Mouse (Mus musculus): ENCODE results near the gene Rangrf.
"Not testable (repeated sequence)": the region's sequence is repeated elsewhere in the genome, so short reads cannot be mapped to it uniquely, and the experiment has no call there.

Rangrf gene

GRCm38 (mm10) chr11:68979320-68979733 is 4.3 kb upstream of the Rangrf start:
- no peak for DNase-seq (ENCODE audit: low read depth, low spot score)

DNA sequence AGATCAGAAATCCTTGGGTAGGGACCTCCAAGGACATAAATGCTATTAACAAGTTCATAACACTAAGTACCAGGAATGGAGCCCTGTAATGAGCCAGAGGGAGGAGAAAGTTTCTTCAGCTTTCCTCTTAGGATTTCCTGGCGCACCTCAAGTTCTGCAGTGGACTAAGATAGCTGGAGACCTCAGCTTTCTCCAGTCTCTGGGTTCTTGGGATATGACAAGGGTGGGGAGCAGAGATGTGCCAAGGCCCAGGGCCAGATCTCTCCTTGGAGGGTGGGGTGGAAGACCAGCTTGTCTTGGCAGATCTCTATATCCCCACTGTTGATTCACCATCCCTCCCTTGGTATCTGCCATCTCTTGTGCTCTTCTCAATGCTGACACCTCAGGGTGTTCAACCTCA is 616 bp upstream of the Rangrf start:
- no peak for DNase-seq (ENCODE audit: low read depth, low spot score)

GRCm38 (mm10) chr11:68974059-68974450 is 930 bp downstream of the Rangrf start:
- no peak for DNase-seq (ENCODE audit: low read depth, low spot score)

GRCm38 (mm10) chr11:68973250-68974058 is 1.5 kb downstream of the Rangrf start:
- peak; percentile 88 for DNase-seq (ENCODE audit: low read depth, low spot score)

DNA sequence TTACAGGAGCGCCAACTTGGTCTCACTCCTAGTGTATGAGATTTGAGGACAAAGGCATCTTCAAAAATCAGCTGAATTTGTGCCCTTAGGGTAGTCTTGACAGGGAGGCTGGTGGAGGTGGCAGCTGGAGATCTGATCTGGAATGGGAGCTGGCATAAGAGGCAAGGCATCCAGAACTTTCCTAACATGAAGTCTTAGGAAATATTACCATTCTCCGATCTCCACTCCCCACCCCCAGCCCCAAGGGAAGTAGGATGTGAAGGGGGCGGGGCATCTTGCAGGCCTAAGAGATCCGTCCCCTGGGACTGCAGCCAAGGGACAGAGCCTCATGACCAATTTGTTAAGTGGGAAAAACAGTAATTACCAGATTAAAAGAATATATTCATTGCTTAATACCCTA is 4.8 kb downstream of the Rangrf start:
- no peak for DNase-seq (ENCODE audit: low read depth, low spot score)

- DNase-seq (ENCODE audit: low read depth, low spot score) = no peak
Measured at GRCm38 (mm10) chr11:68968752-68969151, 6.2 kb downstream of the Rangrf start.

- peak; percentile 91 for DNase-seq (ENCODE audit: low read depth, low spot score)
Measured at GRCm38 (mm10) chr11:68967337-68968282, 7.4 kb downstream of the Rangrf start, which contains the start of gene Slc25a35. Slc25a35 (plus strand) TSS chr11:68968131.

DNA sequence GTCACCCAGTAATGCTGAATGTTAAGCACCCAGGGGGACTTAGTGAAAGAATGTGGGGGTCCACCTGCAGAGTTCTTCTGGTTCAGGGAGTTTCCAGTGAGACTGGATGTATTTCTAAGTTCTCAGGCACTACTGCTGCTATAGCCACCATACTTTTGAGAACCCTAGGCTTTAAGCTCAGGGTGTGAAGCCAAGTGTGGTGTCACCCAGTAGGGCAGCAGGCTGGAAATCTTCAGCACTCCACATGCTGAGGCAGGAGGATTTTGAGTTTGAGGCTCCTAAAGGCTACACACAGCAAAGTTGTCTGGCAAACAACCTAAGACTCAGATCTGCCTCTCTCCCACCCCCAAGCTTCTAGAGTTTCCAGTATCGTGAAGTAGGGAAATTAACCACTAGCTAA is 8.4 kb downstream of the Rangrf start:
- DNase-seq (ENCODE audit: low read depth, low spot score) = no peak

DNA sequence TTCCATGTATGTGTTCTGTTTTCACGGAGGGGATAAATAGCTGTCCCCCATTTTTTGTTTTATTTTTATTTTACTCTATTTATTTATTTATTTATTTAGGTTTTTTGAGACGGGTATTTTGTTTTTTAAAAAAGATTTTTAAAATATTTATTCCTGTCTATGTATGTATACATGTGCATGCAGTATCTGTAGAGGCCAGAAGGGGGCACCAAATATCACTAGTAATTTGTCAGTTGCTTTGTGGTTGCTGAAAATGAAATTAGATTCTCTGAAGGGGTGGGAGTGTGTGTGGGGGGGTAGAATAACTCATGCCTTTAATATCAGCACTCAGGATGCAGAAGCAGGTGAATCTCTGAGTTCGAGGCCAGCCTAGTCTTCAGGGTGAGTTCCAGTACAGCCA is 9.1 kb downstream of the Rangrf start:
- DNase-seq (ENCODE audit: low read depth, low spot score) = peak; percentile 68

GRCm38 (mm10) chr11:68965050-68965449 is 9.9 kb downstream of the Rangrf start:
- no peak for DNase-seq (ENCODE audit: low read depth, low spot score)

- DNase-seq (ENCODE audit: low read depth, low spot score) = no peak
Measured at GRCm38 (mm10) chr11:68963405-68963804, 11.6 kb downstream of the Rangrf start.

DNA sequence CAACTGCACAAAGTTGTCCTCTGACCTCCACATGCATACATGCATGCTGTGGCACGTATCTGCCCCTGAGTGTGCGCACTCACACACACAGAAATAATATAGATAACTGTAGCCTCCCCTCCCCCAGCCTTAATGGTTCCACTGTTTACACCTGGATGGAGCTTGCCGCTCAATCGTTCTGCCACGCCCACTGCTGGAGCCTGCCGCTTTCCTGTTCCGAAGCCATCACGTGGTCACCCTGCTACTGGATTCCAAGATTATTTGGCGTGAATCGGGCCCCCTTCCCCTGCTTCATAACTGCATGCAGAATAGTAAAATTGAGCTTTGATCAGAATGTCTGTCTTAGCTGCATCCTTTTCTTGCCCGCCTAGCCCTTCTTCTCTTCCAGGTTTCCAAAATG is 12.8 kb downstream of the Rangrf start:
- not testable (repeated sequence) for DNase-seq (ENCODE audit: low read depth, low spot score)

DNA sequence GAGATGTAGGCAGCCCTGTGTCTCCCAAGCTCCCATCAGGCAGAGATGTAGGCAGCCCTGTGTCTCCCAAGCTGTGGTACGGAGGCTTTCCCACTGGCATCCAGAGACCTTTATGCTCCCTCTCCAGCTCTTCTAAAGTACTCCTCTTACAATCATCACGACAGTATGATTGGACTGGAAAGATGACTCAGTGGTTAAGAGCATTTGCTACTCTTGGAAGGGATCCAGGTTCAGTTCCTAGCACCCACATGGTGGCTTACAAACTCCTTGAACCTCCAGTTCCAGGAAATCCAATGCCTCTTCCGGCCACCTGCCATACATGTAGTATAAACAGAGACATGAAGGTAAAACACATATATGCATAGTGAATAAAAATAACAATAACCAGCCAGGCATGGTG is 13.4 kb downstream of the Rangrf start:
- no peak for DNase-seq (ENCODE audit: low read depth, low spot score)

- no peak for DNase-seq (ENCODE audit: low read depth, low spot score)
Measured at GRCm38 (mm10) chr11:68957971-68958370, 17.0 kb downstream of the Rangrf start.

GRCm38 (mm10) chr11:68957308-68957707 is 17.7 kb downstream of the Rangrf start, which contains the start of gene Arhgef15:
Arhgef15 (minus strand) TSS chr11:68957480.
- no peak for DNase-seq (ENCODE audit: low read depth, low spot score)

GRCm38 (mm10) chr11:68956697-68957096 is 18.3 kb downstream of the Rangrf start:
- no peak for DNase-seq (ENCODE audit: low read depth, low spot score)

GRCm38 (mm10) chr11:68956107-68956506 is 18.9 kb downstream of the Rangrf start:
- no peak for DNase-seq (ENCODE audit: low read depth, low spot score)

GRCm38 (mm10) chr11:68955473-68955872 is 19.5 kb downstream of the Rangrf start:
- no peak for DNase-seq (ENCODE audit: low read depth, low spot score)

DNA sequence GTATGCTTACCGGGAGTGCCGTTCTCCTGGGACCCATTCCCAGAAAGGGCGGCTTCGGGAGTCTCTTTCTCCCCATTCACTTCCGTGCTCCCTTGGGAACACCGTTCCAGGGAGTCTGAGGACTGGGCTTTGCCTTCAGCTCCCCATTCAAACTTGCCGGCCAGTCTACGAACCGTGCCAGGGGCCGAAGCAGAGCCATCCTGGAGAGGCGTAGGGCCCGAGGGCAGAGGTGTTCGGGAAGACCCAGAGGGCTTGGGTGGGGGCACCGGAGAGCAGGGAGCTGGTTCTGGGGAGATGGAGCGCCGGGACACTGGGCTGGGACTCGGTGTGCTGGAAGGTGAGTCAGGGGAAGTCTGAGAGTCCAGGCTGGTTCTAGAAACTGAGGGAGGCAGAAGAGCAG is 20.6 kb downstream of the Rangrf start:
- no peak for DNase-seq (ENCODE audit: low read depth, low spot score)

DNA sequence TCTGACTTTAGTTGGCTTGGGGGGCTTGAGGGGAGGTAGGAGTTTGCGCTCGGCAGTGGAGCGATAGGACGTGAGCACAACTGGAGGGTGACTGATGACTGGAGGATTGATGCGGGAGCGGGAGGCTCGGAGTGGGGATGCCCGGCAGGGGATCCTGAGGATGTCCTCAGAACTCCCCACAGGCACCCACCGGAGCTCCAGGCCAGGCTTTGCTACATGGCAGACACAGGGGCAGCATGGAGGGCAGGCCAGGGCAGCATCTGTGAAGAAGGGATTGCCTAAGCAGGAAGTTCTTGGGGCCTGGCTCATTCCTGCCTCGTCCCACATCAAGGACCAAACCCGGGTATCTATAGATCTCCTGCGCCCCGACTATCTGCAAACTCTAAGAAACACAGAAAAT is 21.1 kb downstream of the Rangrf start:
- no peak for DNase-seq (ENCODE audit: low read depth, low spot score)

- DNase-seq (ENCODE audit: low read depth, low spot score) = no peak
Measured at GRCm38 (mm10) chr11:68947542-68947993, 27.4 kb downstream of the Rangrf start.

DNA sequence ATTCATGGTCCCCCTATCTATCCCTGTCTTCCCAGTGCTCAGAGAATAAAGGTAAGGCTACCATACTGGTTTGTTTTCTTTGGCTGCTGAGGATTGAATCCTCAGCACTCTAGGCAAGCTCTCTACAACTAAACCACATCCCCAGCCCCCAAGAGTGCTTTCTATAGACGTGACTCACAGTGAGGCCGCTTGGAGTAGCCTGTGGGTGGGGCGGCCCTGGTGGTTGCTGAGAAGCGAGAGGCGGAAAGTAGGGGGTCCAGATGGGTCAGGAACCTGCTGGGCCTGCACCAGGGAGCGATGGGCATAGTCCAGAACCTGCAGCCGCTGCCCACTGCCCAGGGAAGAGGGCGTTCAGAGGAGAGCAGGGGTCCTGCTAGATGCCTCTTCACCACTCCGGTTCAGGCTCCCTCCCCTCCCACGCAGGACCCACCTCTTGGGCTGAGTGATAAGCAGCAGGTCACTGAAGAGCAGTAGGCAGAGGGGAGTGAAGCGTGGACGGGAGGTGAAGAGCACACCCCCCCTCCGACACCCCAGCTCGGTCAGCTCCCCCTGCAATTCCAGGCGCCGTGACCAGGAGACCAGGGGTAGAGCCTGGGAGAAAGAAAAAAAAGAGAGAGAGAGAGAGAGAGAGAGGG is 28.1 kb downstream of the Rangrf start:
- no peak for DNase-seq (ENCODE audit: low read depth, low spot score)
